Mouse (Mus musculus): ENCODE data around the gene Igbp1. TPM values are rescaled to one million over a fixed set of nuclear protein-coding genes. Genes with fewer than 3 reads are reported as not detected.

Gene Igbp1
- 63.3 and 72.2 TPM in 2 replicates for total RNA-seq (2014; fragmentation: Nextera tagmentation)
- 103 and 104 TPM in 2 replicates for total RNA-seq (2017)
- polyA plus RNA-seq (2012) = 18.7 and 20.7 TPM in 2 replicates

DNA sequence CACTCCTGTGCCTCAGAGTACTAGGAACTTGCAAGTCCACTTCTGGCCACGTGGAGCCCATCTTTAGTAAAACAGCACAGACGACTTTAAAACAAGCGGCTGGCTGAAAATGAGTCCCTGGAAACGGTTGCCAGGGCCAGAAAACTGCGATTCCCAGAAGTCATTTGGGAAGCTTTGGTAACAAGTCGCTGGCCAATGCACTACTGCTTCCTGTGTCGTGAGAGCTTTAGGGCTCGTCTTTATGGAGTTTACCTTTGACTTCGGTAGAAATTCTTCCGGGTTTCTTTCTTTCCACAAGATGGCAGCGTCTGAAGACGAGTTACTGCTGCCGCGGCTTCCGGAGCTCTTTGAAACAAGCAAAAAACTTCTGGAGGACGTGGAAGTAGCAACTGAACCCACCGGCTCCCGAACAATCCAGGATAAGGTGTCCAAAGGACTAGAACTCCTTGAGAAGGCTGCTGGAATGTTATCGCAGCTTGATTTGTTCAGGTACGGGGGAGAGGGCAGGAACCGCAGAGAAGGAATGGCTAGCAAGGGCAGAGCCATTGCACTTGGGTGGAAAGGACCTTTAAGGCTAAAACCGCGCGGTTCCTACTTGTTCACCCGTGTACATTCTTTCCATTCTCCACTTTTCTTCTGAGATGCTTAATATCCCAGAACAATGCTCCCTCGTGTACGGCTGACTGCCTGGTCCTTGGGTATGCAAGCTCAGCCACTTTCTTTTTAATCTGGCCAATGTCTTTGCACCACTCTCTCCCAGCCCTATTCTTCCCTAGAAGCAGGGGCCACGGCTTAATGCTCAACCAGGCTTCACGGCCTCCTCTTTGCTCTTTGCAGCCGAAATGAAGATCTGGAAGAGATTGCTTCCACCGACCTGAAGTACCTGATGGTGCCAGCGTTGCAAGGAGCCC lies at the start of gene Igbp1:
TSS of gene Igbp1 (plus strand) at position 224 of the 911 bp plus-strand sequence.
- Histone ChIP-seq H3K4me1 (ENCODE audit: insufficient read depth, low read depth, low read length) (peaks cover 6% of the 10 kb centered on the region), H3K36me3 (replicated peaks) (peaks cover 20% of the 10 kb centered on the region), H3K4me3 (ENCODE audit: low read depth, low read length) (peak within 1 kb of the TSS; percentile 73), H3K9me3 (replicated peaks) (no peaks in the 10 kb centered on the region), H3K27me3 (ENCODE audit: insufficient read depth, low read length) (no peaks in the 10 kb centered on the region)
- ATAC-seq (ENCODE audit: extremely low read depth, insufficient number of reproducible peaks, low FRiP score, poor library complexity, severe bottlenecking) (peak; percentile 95), DNase-seq (ENCODE audit: low spot score) (peak; percentile 13)
- TF ChIP-seq GATA1 (IDR thresholded peaks at IDR 0.05; ENCODE audit: borderline replicate concordance, low read length) = no peak
- TF ChIP-seq GATA2 (IDR thresholded peaks at IDR 0.05; ENCODE audit: borderline replicate concordance, low read depth, low read length) = no peak

DNA sequence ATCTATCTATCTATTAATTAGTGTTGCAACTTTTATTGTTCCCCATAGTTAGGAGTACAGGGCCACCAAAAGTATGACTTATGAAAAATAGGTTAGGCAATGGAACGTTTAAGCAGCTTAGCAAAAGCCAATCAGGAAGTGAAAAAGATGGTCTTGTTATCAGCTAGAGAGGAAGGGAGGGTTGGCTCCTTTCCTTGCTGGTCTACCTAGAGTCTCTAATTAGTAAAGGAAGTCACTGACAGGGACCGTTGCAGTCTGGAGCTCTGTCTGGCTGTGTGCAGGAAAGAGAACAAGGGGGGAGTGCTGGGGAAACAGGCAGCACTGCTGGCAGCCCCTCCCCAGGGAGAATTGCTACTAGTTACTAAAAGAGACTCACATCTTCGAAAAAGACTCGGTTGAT lies 26.0 kb upstream of the Igbp1 start:
- ATAC-seq (ENCODE audit: extremely low read depth, insufficient number of reproducible peaks, low FRiP score, poor library complexity, severe bottlenecking) = no peak

GRCm38 (mm10) chrX:100470126-100470525 lies 24.0 kb upstream of the Igbp1 start:
- Histone ChIP-seq H3K4me1 (ENCODE audit: insufficient read depth, low read depth, low read length) (no peaks in the 10 kb centered on the region), H3K27me3 (ENCODE audit: insufficient read depth, low read length) (no peaks in the 10 kb centered on the region), H3K36me3 (replicated peaks) (no peaks in the 10 kb centered on the region), H3K4me3 (ENCODE audit: low read depth, low read length) (no peak overlapping the region), H3K9me3 (replicated peaks) (no peaks in the 10 kb centered on the region)
- DNase-seq (ENCODE audit: low spot score) = no peak
- no peak for ATAC-seq (ENCODE audit: extremely low read depth, insufficient number of reproducible peaks, low FRiP score, poor library complexity, severe bottlenecking)
- no peak for TF ChIP-seq POLR2AphosphoS5 (IDR thresholded peaks at IDR 0.05; ENCODE audit: insufficient replicate concordance, low read depth, low read length)
- no peak for TF ChIP-seq TAL1 (conservative IDR thresholded peaks at IDR 0.05; ENCODE audit: low read depth, low read length)
- TF ChIP-seq CTCF (IDR thresholded peaks at IDR 0.05; ENCODE audit: low read depth, low read length) = no peak
- TF ChIP-seq GATA1 (IDR thresholded peaks at IDR 0.05; ENCODE audit: borderline replicate concordance, low read length) = no peak
- TF ChIP-seq GATA2 (IDR thresholded peaks at IDR 0.05; ENCODE audit: borderline replicate concordance, low read depth, low read length) = no peak

More for the DNA sequence above, 26.0 kb upstream of the Igbp1 start:
- H3K4me3 ChIP-seq (ENCODE audit: low read depth, low read length) = no peak overlapping the region
- H3K9me3 ChIP-seq (replicated peaks) = no peaks in the 10 kb centered on the region
- H3K27me3 ChIP-seq (ENCODE audit: insufficient read depth, low read length) = no peaks in the 10 kb centered on the region
- no peak for DNase-seq (ENCODE audit: low spot score)
- H3K36me3 ChIP-seq (replicated peaks) = no peaks in the 10 kb centered on the region
- TF ChIP-seq GATA1 (IDR thresholded peaks at IDR 0.05; ENCODE audit: borderline replicate concordance, low read length) = no peak
- no peak for TF ChIP-seq TAL1 (conservative IDR thresholded peaks at IDR 0.05; ENCODE audit: low read depth, low read length)
- no peak for TF ChIP-seq GATA2 (IDR thresholded peaks at IDR 0.05; ENCODE audit: borderline replicate concordance, low read depth, low read length)
- TF ChIP-seq POLR2AphosphoS5 (IDR thresholded peaks at IDR 0.05; ENCODE audit: insufficient replicate concordance, low read depth, low read length) = no peak
- TF ChIP-seq CTCF (IDR thresholded peaks at IDR 0.05; ENCODE audit: low read depth, low read length) = no peak
- no peaks in the 10 kb centered on the region for H3K4me1 ChIP-seq (ENCODE audit: insufficient read depth, low read depth, low read length)

DNA sequence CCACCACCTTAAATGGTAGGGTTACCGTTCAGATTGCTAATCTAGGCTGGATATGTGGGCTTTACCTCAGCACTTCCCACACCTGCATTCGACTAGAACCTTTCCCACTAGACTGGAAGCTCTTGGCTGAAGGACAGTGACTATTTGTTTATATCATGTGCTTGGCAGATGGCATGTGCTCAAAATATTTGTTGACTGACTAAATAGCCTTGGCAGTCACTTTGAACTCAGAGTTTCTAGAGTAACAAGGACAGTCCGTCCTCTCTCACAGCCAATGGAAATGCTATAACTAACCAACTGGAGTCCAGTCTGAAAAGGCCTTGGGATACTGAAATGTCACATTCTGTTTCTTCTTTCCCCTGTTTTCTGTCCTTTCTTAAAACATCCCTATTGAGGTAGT lies 22.6 kb upstream of the Igbp1 start:
- Histone ChIP-seq H3K27me3 (ENCODE audit: insufficient read depth, low read length) (no peaks in the 10 kb centered on the region), H3K36me3 (replicated peaks) (no peaks in the 10 kb centered on the region), H3K9me3 (replicated peaks) (no peaks in the 10 kb centered on the region), H3K4me1 (ENCODE audit: insufficient read depth, low read depth, low read length) (no peaks in the 10 kb centered on the region), H3K4me3 (ENCODE audit: low read depth, low read length) (no peak overlapping the region)
- DNase-seq (ENCODE audit: low spot score) (no peak), ATAC-seq (ENCODE audit: extremely low read depth, insufficient number of reproducible peaks, low FRiP score, poor library complexity, severe bottlenecking) (no peak)
- TF ChIP-seq GATA1 (IDR thresholded peaks at IDR 0.05; ENCODE audit: borderline replicate concordance, low read length) (no peak), TAL1 (conservative IDR thresholded peaks at IDR 0.05; ENCODE audit: low read depth, low read length) (no peak), CTCF (IDR thresholded peaks at IDR 0.05; ENCODE audit: low read depth, low read length) (no peak), POLR2AphosphoS5 (IDR thresholded peaks at IDR 0.05; ENCODE audit: insufficient replicate concordance, low read depth, low read length) (no peak), GATA2 (IDR thresholded peaks at IDR 0.05; ENCODE audit: borderline replicate concordance, low read depth, low read length) (no peak)

- H3K27me3 ChIP-seq (ENCODE audit: insufficient read depth, low read length) = no peaks in the 10 kb centered on the region
Observed at GRCm38 (mm10) chrX:100475569-100476223, 18.4 kb upstream of the Igbp1 start.

DNA sequence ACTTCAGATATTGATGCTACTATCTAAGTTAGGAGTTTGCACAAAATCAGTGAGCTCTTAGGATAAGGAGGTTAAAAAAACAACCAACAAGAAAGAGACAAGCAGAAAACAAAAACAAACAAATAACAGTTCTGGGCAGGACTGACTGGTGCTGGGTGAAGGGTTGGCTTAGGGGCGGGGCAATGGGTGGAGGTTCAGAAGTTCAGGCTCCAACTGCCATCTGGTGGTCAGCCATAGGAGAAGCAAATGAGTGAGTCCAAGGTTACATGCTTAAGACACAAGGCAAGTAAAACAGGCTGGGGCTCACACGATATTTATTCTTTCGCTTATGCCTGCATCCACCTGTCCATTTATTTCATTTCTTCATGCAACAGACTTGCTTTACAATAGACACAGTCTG lies 13.8 kb upstream of the Igbp1 start:
- ATAC-seq (ENCODE audit: extremely low read depth, insufficient number of reproducible peaks, low FRiP score, poor library complexity, severe bottlenecking) (peak; percentile 80; the same call in 1 of the 2 replicates), DNase-seq (ENCODE audit: low spot score) (peak; percentile 20)
- Histone ChIP-seq H3K4me3 (ENCODE audit: low read depth, low read length) (no peak overlapping the region), H3K9me3 (replicated peaks) (no peaks in the 10 kb centered on the region), H3K4me1 (ENCODE audit: insufficient read depth, low read depth, low read length) (no peaks in the 10 kb centered on the region), H3K27me3 (ENCODE audit: insufficient read depth, low read length) (no peaks in the 10 kb centered on the region), H3K36me3 (replicated peaks) (no peaks in the 10 kb centered on the region)
- no peak for TF ChIP-seq CTCF (IDR thresholded peaks at IDR 0.05; ENCODE audit: low read depth, low read length)
- no peak for TF ChIP-seq POLR2AphosphoS5 (IDR thresholded peaks at IDR 0.05; ENCODE audit: insufficient replicate concordance, low read depth, low read length)
- TF ChIP-seq GATA1 (IDR thresholded peaks at IDR 0.05; ENCODE audit: borderline replicate concordance, low read length) = no peak
- no peak for TF ChIP-seq TAL1 (conservative IDR thresholded peaks at IDR 0.05; ENCODE audit: low read depth, low read length)
- no peak for TF ChIP-seq GATA2 (IDR thresholded peaks at IDR 0.05; ENCODE audit: borderline replicate concordance, low read depth, low read length)

More at GRCm38 (mm10) chrX:100475569-100476223, 18.4 kb upstream of the Igbp1 start:
- Histone ChIP-seq H3K4me1 (ENCODE audit: insufficient read depth, low read depth, low read length) (no peaks in the 10 kb centered on the region), H3K4me3 (ENCODE audit: low read depth, low read length) (no peak overlapping the region), H3K9me3 (replicated peaks) (no peaks in the 10 kb centered on the region), H3K36me3 (replicated peaks) (no peaks in the 10 kb centered on the region)
- no peak for TF ChIP-seq POLR2AphosphoS5 (IDR thresholded peaks at IDR 0.05; ENCODE audit: insufficient replicate concordance, low read depth, low read length)
- TF ChIP-seq GATA2 (IDR thresholded peaks at IDR 0.05; ENCODE audit: borderline replicate concordance, low read depth, low read length) = no peak
- TF ChIP-seq CTCF (IDR thresholded peaks at IDR 0.05; ENCODE audit: low read depth, low read length) = no peak
- TF ChIP-seq TAL1 (conservative IDR thresholded peaks at IDR 0.05; ENCODE audit: low read depth, low read length) = no peak
- TF ChIP-seq GATA1 (IDR thresholded peaks at IDR 0.05; ENCODE audit: borderline replicate concordance, low read length) = no peak
- DNase-seq (ENCODE audit: low spot score) (no peak), ATAC-seq (ENCODE audit: extremely low read depth, insufficient number of reproducible peaks, low FRiP score, poor library complexity, severe bottlenecking) (no peak)
